Mouse (Mus musculus) gastrocnemius, postnatal 10 days (tissue): ENCODE data around the gene Pex5l. TPM values are rescaled to one million over a fixed set of nuclear protein-coding genes. Genes with fewer than 3 reads are reported as not detected.

ENCODE experiments used
- DNase-seq: peaks from one replicate; pipeline ENCODE4 v3.0.0; 2021; ENCODE audit warnings: mixed read lengths
- total RNA-seq, 2 experiments: library from RNA; stranded (reverse); gene quantifications; 2 replicates each; pipeline ENCODE4 v1.2.3; 2021

Gene Pex5l
- total RNA-seq, 2 experiments from 2014 or later: 1.0 to 1.3 TPM

DNA sequence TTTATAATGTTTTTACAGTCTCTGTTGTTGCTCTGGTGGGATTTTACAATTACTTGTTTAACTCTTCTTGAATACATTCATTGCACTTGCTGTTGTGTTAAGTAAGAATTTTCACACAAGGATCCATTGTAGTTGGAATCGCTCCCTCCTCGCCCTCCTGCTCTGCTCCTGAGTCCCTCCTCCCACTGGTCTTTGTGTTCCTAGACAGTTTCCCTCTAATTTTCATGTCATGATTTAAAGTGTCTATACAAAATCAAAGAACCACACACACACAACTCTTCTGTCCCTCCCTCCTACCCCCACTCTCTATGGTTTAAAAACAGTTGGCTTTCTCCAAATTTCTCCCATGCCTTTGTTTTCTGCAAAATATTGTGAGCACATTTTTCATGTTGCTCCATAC lies 81.6 kb downstream of the Pex5l start:
- DNase-seq: no peak

DNA sequence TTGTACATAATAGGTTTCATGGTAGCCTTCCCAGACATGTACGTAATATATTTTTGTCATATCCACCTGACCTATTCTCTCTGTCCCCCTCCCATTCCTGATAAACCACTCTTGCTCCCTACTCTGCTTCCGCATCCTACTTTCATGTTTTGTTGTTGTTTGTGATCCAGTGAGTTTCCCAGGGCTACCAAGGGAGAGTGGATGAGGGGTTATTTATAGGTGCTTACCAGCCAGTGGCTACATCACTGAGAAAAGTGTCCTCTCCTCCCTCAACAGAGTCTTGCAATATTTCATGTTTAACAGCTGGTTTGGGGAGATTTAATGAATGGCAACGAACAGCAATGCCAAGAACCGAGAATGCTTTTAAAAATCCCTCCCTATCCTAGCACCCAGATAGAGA lies 82.0 kb downstream of the Pex5l start:
- no peak for DNase-seq

GRCm38 (mm10) chr3:33060343-33060937 lies 82.6 kb downstream of the Pex5l start:
- no peak for DNase-seq

DNA sequence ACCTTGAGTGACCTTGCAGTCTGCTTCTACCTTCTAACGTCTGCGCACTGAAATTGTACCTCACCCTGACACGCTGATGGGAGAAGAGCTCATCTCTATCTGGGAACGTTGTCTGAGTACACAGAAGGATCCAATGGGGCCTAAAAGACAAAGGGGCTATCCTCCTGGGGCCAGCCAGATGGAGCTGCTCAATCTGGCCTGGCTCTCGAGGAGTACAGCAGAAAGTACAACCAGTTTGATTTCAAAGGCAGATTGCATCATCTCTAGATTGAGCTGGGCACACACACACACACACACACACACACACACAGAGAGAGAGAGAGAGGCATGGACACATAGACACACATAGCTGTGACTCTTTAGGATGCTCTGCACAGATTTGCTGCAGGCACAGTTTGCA lies 94.7 kb downstream of the Pex5l start:
- no peak for DNase-seq

GRCm38 (mm10) chr3:33044799-33045106 lies 98.3 kb downstream of the Pex5l start:
- no peak for DNase-seq

GRCm38 (mm10) chr3:33043896-33044798 lies 98.9 kb downstream of the Pex5l start:
- no peak for DNase-seq

GRCm38 (mm10) chr3:33024566-33024965 lies 118.5 kb downstream of the Pex5l start:
- DNase-seq: no peak

GRCm38 (mm10) chr3:33003901-33004300 lies 139.1 kb downstream of the Pex5l start:
- DNase-seq: no peak

DNA sequence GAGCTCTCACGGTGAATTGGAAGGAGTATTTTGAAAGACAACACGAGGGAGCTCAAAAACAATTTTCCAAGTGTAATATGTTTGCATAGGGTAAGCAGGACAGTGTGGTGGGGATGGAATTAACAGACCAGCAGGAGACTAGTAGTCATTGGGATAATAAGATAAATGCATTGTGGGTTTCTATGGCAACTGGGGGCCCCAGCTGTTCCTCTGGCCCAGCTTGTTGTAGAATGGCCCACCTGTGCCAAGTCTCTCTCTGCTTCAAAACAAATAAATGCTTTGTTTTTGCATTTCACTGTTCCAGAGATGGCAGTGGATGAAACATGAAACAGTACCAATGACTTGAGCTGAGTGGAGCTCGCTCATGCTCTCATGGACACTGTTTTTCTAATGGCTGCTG lies 141.3 kb downstream of the Pex5l start:
- no peak for DNase-seq

DNA sequence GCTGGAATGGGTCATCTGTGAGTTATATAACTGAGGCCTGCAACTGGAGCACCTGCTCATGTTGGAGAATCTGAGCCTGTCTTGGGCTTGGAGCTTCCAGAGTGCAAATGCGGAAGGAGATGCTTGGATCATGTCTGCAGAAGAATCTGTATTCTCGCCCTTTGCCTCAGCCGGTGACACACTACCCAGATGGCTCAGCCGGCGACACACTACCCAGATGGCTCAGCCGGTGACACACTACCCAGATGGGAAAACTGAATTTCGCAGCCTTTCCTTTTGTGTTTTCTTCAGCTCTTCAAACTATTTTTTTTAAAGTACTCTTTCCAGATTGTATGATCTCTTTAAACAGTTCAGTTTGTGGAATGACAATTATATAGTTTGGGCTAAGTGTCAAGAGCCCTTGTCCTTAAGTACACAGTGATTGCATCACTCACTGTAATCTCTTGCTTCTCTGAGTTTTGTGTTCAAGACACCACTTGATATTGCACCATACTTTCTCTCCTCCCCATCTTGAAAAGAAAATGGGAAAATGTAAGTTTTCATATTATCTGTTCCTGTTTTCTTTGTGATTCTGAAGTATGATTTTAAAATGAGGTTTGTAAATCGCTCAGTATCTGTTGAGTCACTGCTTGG lies 142.5 kb downstream of the Pex5l start:
- DNase-seq: no peak

GRCm38 (mm10) chr3:32991713-32992575 lies 151.1 kb downstream of the Pex5l start:
- no peak for DNase-seq

GRCm38 (mm10) chr3:32987806-32988205 lies 155.2 kb downstream of the Pex5l start:
- DNase-seq: no peak

- DNase-seq: no peak
Observed at GRCm38 (mm10) chr3:32985141-32985540, 157.9 kb downstream of the Pex5l start.

DNA sequence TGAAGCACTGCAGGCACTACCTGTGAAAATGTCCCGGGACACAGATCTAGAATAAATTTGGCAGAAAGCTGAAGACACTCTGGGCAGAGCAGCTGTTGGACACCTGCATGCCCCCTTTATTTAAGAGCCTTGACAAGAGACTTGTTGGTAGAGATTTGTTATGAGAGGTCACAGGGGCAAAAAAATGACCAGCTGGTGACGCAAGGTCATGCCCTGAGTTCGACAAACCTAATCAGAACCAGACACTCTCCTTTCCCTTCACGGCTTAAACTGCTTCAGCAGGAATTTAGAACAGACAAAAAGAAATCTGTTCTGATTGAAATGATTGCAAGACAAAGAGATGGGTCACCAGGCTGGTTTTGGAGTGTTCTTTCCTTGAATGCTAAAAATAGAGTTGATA lies 163.1 kb downstream of the Pex5l start:
- DNase-seq: no peak

- no peak for DNase-seq
Observed at GRCm38 (mm10) chr3:32979238-32979637, 163.8 kb downstream of the Pex5l start.

GRCm38 (mm10) chr3:32970257-32970656 lies 172.8 kb downstream of the Pex5l start:
- no peak for DNase-seq

GRCm38 (mm10) chr3:32968671-32969425 lies 174.2 kb downstream of the Pex5l start:
- no peak for DNase-seq

- DNase-seq: no peak
Observed at GRCm38 (mm10) chr3:32965528-32965927, 177.5 kb downstream of the Pex5l start.

DNA sequence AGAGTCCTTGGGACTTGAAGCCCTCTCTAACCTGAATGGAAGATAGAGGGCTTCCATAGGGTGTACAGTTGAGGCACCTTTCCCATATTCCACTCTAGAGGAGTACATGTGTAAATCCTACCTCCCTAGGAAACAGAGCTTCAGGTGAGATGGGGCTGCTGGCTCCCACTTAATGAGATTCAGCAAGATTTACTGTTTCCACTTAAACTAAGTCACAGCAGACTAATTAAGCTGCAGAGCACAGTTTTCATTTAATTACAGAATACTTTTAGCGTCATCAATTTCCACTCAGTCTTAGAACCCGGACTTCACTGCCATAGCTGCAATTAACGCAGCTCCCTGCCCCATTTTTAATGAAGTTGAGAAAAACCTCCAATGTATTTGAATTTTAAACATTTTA lies 181.6 kb downstream of the Pex5l start:
- no peak for DNase-seq

- no peak for DNase-seq
Observed at GRCm38 (mm10) chr3:32951382-32951781, 191.7 kb downstream of the Pex5l start.

- DNase-seq: no peak
Observed at GRCm38 (mm10) chr3:32947486-32947885, 195.6 kb downstream of the Pex5l start.
